Mouse (Mus musculus): ENCODE measurements around the gene Map4k4.

GRCm38 (mm10) chr1:39963821-39964220 is 63.1 kb downstream of the Map4k4 start:
- TF ChIP-seq CTCF (IDR thresholded peaks at IDR 0.05) (no peak), EP300 (IDR thresholded peaks at IDR 0.05) (no peak)

Data from lung, postnatal 0 days (tissue).